Mouse (Mus musculus): ENCODE data around the gene Stambp. TPM values are rescaled to one million over a fixed set of nuclear protein-coding genes. Genes with fewer than 3 reads are reported as not detected.

The Stambp gene
- polyA plus RNA-seq, 1 experiment from 2014 or later, result 28.3 TPM

DNA sequence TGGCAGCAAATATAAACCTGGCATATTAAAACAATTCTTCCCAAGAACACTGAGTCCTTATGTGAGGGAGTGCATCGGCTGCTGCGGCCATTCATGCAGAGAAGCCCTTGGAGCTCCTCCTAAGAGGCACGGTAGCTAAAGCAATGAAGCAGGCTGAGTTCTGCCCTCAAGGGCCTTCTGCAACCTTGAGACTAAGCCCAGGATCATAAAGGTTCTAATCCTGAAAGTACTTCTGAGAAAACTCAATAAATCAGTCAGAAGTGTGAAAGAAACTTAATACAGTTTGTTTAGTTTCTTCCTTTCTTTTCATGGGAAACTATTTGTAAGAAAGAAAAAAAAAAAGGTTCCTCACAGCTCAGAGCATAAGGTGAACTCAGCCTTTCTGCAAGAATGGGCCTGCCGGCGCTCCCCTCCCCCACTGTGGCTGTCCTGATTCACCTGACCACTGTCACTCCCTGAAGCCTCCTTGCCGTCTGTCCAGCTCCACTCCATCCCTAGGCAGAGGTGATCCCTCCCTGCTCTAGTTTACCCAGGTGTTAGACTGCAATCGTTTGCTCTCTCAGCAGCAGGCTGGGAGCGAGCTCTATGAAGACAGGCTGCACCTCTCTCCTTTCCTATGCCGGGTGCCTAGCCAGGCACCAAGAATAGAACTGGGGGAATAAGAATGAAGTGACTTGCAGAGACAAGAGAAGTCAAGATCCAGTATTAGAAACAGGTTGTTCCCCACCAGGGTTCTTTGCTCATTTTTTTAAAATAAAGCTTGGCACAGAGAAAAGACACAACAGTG, 70.8 kb downstream of the Stambp start:
- Histone ChIP-seq H3K4me1 (ENCODE audit: control insufficient read depth, insufficient read depth, low read length) (peaks cover 2% of the 10 kb centered on the region; the same call in 1 of the 2 replicates), H3K4me3 (ENCODE audit: low read depth, low read length) (no peak overlapping the region), H3K9me3 (ENCODE audit: control insufficient read depth, low read length) (no peaks in the 10 kb centered on the region), H3K27me3 (ENCODE audit: control insufficient read depth, insufficient read depth, low read length) (no peaks in the 10 kb centered on the region), H3K36me3 (ENCODE audit: control insufficient read depth, insufficient read depth, low read length) (no peaks in the 10 kb centered on the region), H3K4me2 (no peak overlapping the region), H3K27ac (ENCODE audit: low read depth, low read length) (no peak overlapping the region), H3K9ac (ENCODE audit: low read length) (no peak overlapping the region)
- WGBS, result 62% methylated on average over 9 of the region's 9 CpGs
- DNase-seq (ENCODE audit: low spot score, missing footprints) (no peak), ATAC-seq (ENCODE audit: low FRiP score) (no peak)

DNA sequence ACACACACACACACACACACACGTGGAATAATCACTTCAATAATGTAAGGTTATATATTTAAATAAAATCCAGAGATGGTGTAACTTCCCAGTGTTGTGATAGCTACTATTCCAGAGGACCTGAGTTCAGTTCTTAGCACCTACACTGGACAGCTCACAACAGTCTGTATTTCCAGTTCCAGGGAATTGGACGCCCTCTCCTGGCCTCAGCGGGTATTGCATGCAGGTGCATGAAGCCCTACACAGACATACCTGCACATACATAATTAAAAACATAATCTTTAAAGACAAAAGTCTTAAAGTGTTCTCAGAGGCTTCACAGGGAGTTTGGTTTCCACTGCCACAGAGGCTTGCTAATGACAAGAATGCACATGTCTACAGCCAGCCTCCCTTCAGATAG, 72.1 kb downstream of the Stambp start:
- no peak for DNase-seq (ENCODE audit: low spot score, missing footprints)
- peaks cover under 1% of the 10 kb centered on the region; the same call in 1 of the 2 replicates for H3K4me1 ChIP-seq (ENCODE audit: control insufficient read depth, insufficient read depth, low read length)
- no peaks in the 10 kb centered on the region for H3K9me3 ChIP-seq (ENCODE audit: control insufficient read depth, low read length)
- WGBS, result 69% methylated on average over 3 of the region's 3 CpGs
- H3K36me3 ChIP-seq (ENCODE audit: control insufficient read depth, insufficient read depth, low read length), result no peaks in the 10 kb centered on the region
- ATAC-seq (ENCODE audit: low FRiP score), result no peak
- H3K27ac ChIP-seq (ENCODE audit: low read depth, low read length), result no peak overlapping the region
- H3K4me3 ChIP-seq (ENCODE audit: low read depth, low read length), result no peak overlapping the region
- no peak overlapping the region for H3K9ac ChIP-seq (ENCODE audit: low read length)
- H3K27me3 ChIP-seq (ENCODE audit: control insufficient read depth, insufficient read depth, low read length), result no peaks in the 10 kb centered on the region
- H3K4me2 ChIP-seq, result no peak overlapping the region

DNA sequence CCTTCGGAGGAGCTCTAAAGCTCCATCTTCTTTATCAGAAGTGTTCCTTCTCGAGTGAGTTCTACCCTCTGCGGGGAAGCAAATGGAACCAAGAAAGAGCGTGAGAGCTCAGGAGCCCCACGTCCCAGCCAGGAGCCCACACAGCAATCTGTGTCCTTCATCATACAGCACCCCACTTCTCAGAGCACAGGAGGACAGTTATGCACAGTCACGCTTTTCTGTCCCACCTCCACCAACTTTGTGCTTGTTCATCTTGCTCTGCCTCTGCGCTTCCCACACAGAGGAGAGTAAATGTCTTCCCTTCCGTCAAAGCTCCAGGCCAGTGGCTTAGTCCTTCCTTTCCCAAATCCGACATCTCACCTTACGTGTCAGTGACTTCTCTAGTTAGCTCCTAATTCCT, 73.5 kb downstream of the Stambp start:
- 92% methylated on average over 10 of the region's 10 CpGs for WGBS
- ATAC-seq (ENCODE audit: low FRiP score) (no peak), DNase-seq (ENCODE audit: low spot score, missing footprints) (no peak)
- H3K4me2 ChIP-seq, result no peak overlapping the region
- H3K9ac ChIP-seq (ENCODE audit: low read length), result no peak overlapping the region
- H3K4me1 ChIP-seq (ENCODE audit: control insufficient read depth, insufficient read depth, low read length), result no peaks in the 10 kb centered on the region
- no peaks in the 10 kb centered on the region for H3K9me3 ChIP-seq (ENCODE audit: control insufficient read depth, low read length)
- H3K36me3 ChIP-seq (ENCODE audit: control insufficient read depth, insufficient read depth, low read length), result no peaks in the 10 kb centered on the region
- H3K27ac ChIP-seq (ENCODE audit: low read depth, low read length), result no peak overlapping the region
- no peak overlapping the region for H3K4me3 ChIP-seq (ENCODE audit: low read depth, low read length)
- H3K27me3 ChIP-seq (ENCODE audit: control insufficient read depth, insufficient read depth, low read length), result no peaks in the 10 kb centered on the region

DNA sequence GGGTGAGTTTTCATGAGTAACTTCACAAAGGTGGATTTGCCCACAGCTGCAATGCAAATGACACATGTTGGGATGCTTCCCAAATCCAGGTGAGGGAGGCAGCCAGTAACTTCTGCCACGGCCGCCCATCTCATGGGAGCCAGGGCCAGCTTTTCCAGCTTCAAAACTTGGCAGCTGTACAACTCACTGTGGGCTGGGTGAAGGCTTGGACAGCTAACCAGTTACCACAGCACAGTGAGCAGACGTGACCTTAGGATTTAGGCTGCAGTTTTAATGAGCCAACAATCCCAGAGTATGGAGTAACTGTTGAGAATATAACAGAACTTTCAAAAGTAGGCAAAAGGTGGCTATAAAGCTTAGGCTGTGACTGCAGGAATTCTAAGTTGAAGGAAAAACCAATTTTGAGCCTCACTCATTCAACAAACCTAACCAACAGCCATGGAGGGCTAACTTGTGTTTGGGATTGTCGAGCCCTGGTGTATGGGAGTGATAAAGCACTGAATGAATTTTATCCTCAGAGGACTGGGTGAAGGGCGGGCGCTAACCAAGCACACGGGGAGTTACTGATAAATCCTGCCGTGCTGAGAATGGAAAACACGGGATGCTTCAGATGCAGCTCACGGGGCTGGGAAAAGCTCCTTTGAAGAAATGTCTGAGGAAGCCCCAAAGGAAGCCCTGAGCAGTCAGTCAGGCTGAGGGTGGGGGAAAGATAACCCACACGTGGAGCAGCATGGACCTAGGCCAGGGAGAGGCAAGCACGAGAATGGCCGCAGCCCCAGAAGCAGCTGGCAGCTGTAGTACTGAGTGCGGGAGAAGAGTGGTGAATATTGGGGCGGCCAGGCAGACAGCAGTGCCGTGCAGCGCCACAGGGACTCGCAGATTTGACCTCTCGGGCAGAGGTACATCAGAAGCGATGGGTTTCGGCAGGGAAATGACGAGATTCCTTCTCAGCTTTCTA, 75.5 kb downstream of the Stambp start:
- no peak overlapping the region for H3K27ac ChIP-seq (ENCODE audit: low read depth, low read length)
- no peak for ATAC-seq (ENCODE audit: low FRiP score)
- no peaks in the 10 kb centered on the region for H3K4me1 ChIP-seq (ENCODE audit: control insufficient read depth, insufficient read depth, low read length)
- WGBS, result 89% methylated on average over 22 of the region's 22 CpGs
- peaks cover 2% of the 10 kb centered on the region; the same call in 1 of the 2 replicates for H3K36me3 ChIP-seq (ENCODE audit: control insufficient read depth, insufficient read depth, low read length)
- no peak overlapping the region for H3K4me2 ChIP-seq
- H3K4me3 ChIP-seq (ENCODE audit: low read depth, low read length), result no peak overlapping the region
- H3K9me3 ChIP-seq (ENCODE audit: control insufficient read depth, low read length), result no peaks in the 10 kb centered on the region
- no peak overlapping the region for H3K9ac ChIP-seq (ENCODE audit: low read length)
- DNase-seq (ENCODE audit: low spot score, missing footprints), result no peak
- no peaks in the 10 kb centered on the region for H3K27me3 ChIP-seq (ENCODE audit: control insufficient read depth, insufficient read depth, low read length)

DNA sequence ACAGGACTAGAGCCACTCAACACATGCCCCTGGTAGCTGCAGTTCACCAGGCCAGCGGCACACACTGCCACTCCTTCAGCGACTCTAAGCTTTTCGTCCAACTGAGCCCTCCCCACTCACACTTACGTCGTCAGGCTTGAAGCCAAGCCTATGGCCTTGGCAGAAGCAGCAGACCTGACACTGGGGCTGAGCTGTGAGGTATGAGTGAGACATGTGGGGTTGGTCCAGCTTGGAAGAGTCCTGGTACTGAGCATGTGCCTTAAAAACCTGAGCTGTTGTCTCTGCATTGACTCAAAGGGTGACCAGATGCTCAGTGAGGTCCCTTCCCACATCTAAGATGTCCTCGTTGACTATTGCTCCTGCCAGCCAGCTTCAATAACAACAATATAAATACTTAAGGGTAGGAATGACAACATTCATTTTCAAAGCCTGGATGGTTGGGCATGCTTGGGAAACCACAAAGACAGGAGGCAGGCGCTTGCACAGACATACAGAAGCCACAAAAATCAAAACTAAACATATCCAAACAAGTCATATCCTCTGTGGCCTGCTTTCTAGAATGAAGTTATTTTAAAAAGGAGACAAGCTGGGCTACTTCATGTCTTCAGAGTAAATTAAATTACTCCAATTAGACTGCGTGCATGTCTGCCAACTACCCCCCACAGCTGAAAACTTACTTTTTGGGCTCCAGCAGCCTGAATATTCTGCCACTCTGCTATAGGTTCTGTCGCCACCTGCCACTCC, 76.3 kb downstream of the Stambp start:
- H3K9ac ChIP-seq (ENCODE audit: low read length), result no peak overlapping the region
- DNase-seq (ENCODE audit: low spot score, missing footprints), result no peak
- H3K4me2 ChIP-seq, result no peak overlapping the region
- no peak overlapping the region for H3K27ac ChIP-seq (ENCODE audit: low read depth, low read length)
- H3K4me1 ChIP-seq (ENCODE audit: control insufficient read depth, insufficient read depth, low read length), result no peaks in the 10 kb centered on the region
- peaks cover 2% of the 10 kb centered on the region; the same call in 1 of the 2 replicates for H3K36me3 ChIP-seq (ENCODE audit: control insufficient read depth, insufficient read depth, low read length)
- H3K9me3 ChIP-seq (ENCODE audit: control insufficient read depth, low read length), result no peaks in the 10 kb centered on the region
- H3K4me3 ChIP-seq (ENCODE audit: low read depth, low read length), result no peak overlapping the region
- no peak for ATAC-seq (ENCODE audit: low FRiP score)
- no peaks in the 10 kb centered on the region for H3K27me3 ChIP-seq (ENCODE audit: control insufficient read depth, insufficient read depth, low read length)
- WGBS, result 90% methylated on average over 9 of the region's 9 CpGs

Other genes starting within 250 kb of the Stambp start
- 48.0 and 51.6 TPM in 2 replicates for gene Mthfd2, start 246.8 kb downstream of the Stambp start, polyA plus RNA-seq (2014; fragmentation: Nextera tagmentation; extraction: Ambion mirVana)
- 73.7 and 82.0 TPM in 2 replicates for gene Mob1a, start 246.7 kb downstream of the Stambp start, polyA plus RNA-seq (2014; fragmentation: Nextera tagmentation; extraction: Ambion mirVana)
- 134 and 144 TPM in 2 replicates for gene Bola3, start 223.6 kb downstream of the Stambp start, polyA plus RNA-seq (2014; fragmentation: Nextera tagmentation; extraction: Ambion mirVana)
- 38.5 and 39.9 TPM in 2 replicates for gene Tet3, start 113.6 kb downstream of the Stambp start, polyA plus RNA-seq (2014; fragmentation: Nextera tagmentation; extraction: Ambion mirVana)
- gene Dguok, start 65.8 kb downstream of the Stambp start, polyA plus RNA-seq (2014; fragmentation: Nextera tagmentation; extraction: Ambion mirVana), result 50.5 and 57.3 TPM in 2 replicates
- 2.6 and 3.2 TPM in 2 replicates for gene Actg2, start 36.5 kb downstream of the Stambp start, polyA plus RNA-seq (2014; fragmentation: Nextera tagmentation; extraction: Ambion mirVana)
- gene Clec4f, start 83.5 kb upstream of the Stambp start, polyA plus RNA-seq (2014; fragmentation: Nextera tagmentation; extraction: Ambion mirVana), result not detected in 2 replicates
- gene Cd207, start 105.1 kb upstream of the Stambp start, polyA plus RNA-seq (2014; fragmentation: Nextera tagmentation; extraction: Ambion mirVana), result not detected in 2 replicates
- gene Vax2, start 138.5 kb upstream of the Stambp start, polyA plus RNA-seq (2014; fragmentation: Nextera tagmentation; extraction: Ambion mirVana), result 0.25 and 0.26 TPM in 2 replicates
- gene Atp6v1b1, start 170.3 kb upstream of the Stambp start, polyA plus RNA-seq (2014; fragmentation: Nextera tagmentation; extraction: Ambion mirVana), result not detected in 2 replicates
- gene Ankrd53, start 189.9 kb upstream of the Stambp start, polyA plus RNA-seq (2014; fragmentation: Nextera tagmentation; extraction: Ambion mirVana), result 0.18 TPM in 1 of 2 replicates, not detected in the other
- gene Tex261, start 203.1 kb upstream of the Stambp start, polyA plus RNA-seq (2014; fragmentation: Nextera tagmentation; extraction: Ambion mirVana), result 49.0 and 56.9 TPM in 2 replicates
- 31.8 and 36.1 TPM in 2 replicates for gene Nagk, start 222.3 kb upstream of the Stambp start, polyA plus RNA-seq (2014; fragmentation: Nextera tagmentation; extraction: Ambion mirVana)

Measured in midbrain, embryonic 11.5 days (tissue).